Mouse (Mus musculus): ENCODE measurements around the gene Gm9780. TPM values are rescaled to one million over a fixed set of nuclear protein-coding genes. Genes with fewer than 3 reads are reported as not detected.
"Not testable (repeated sequence)": the region's sequence is repeated elsewhere in the genome, so short reads cannot be mapped to it uniquely, and the experiment has no call there.

Gm9780 gene
- 8.3 and 9.1 TPM in 2 replicates for polyA plus RNA-seq (2015; fragmentation: Nextera tagmentation; extraction: Ambion mirVana)

DNA sequence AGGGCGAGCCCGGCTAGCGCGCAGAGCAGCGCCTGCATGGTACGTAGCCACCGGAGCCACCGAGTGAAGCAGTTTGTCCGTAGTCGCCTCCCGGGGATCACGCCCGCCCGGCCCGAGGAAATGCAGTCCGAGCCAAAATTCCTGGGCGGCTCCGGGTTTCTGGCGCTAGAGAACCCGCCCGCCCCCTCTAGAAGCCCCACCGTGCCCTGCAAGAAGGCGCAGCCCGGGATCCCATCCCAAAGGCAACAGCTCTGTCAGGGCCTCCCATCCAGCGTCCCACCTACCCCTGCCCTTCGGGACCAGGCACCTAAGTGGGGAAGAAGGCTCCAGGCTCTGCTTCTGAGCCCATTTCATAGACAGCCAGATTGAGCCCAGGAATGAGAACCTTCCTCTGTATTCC is at the start of gene Gm9780:
Gene Gm9780, minus strand, starts transcription at position 101 of the 400 bp plus-strand sequence.
- H3K27ac ChIP-seq (replicated peaks); ATAC-seq (replicated peaks); H3K4me2 ChIP-seq (replicated peaks); H3K36me3 ChIP-seq; H3K27me3 ChIP-seq; H3K9me3 ChIP-seq; H3K9ac ChIP-seq (replicated peaks); H3K4me1 ChIP-seq; H3K4me3 ChIP-seq: not testable (repeated sequence)
- WGBS, result no CpG with 5 or more reads among the region's 26 CpGs

DNA sequence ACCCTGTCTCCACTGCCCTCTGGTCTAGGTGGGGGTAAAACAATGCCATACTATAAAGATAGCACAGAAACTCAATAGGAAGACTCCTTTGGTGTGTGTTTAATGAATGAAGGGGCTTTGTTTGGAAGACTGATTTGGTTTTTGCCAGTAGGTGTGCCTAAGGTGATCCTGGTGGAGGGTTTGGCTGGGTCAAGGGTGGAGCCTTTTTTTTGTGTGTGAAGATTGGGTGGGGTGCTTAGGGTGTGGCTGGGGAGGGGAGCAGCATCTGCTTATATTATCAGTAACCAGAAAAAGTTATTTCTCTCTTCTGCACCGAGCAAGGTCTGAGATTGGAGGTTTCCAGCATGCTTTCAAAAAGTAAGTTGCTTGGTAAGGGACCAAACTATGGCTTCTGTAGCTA is 39.5 kb upstream of the Gm9780 start, which contains the start of gene Cphx3:
Gene Cphx3, plus strand, starts transcription at position 301 of the 400 bp plus-strand sequence.
- H3K9me3 ChIP-seq; H3K4me2 ChIP-seq (replicated peaks); H3K4me3 ChIP-seq; H3K9ac ChIP-seq (replicated peaks); ATAC-seq (replicated peaks); H3K27ac ChIP-seq (replicated peaks); H3K4me1 ChIP-seq; H3K27me3 ChIP-seq; H3K36me3 ChIP-seq: not testable (repeated sequence)
- WGBS, result no CpG with 5 or more reads among the region's 1 CpGs

DNA sequence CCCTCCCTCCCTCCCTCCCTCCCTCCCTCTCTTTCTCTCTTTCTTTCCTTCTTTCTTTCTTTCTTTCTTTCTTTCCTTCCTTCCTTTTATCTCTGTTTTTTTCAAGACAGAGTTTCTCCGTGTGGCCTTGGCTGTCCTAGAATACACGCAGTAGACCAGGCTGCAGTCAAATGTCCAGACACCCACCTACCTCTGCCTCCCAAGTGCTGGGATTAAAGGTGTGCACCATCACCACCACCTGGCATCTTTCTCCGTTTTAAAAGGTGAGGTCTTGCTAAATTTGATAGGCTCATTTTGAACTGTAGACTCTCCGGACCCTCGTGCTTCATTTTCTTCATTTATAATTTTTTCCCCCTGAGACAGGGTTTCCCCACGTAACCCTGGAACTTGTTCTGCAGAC is 38.7 kb upstream of the Gm9780 start, which contains the start of gene Cphx2:
Gene Cphx2, plus strand, starts transcription at position 301 of the 400 bp plus-strand sequence.
- H3K9ac ChIP-seq (replicated peaks); ATAC-seq (replicated peaks); H3K4me3 ChIP-seq; H3K27ac ChIP-seq (replicated peaks); H3K36me3 ChIP-seq; H3K4me1 ChIP-seq; H3K27me3 ChIP-seq; H3K9me3 ChIP-seq; H3K4me2 ChIP-seq (replicated peaks): not testable (repeated sequence)
- no CpG with 5 or more reads among the region's 6 CpGs for WGBS

DNA sequence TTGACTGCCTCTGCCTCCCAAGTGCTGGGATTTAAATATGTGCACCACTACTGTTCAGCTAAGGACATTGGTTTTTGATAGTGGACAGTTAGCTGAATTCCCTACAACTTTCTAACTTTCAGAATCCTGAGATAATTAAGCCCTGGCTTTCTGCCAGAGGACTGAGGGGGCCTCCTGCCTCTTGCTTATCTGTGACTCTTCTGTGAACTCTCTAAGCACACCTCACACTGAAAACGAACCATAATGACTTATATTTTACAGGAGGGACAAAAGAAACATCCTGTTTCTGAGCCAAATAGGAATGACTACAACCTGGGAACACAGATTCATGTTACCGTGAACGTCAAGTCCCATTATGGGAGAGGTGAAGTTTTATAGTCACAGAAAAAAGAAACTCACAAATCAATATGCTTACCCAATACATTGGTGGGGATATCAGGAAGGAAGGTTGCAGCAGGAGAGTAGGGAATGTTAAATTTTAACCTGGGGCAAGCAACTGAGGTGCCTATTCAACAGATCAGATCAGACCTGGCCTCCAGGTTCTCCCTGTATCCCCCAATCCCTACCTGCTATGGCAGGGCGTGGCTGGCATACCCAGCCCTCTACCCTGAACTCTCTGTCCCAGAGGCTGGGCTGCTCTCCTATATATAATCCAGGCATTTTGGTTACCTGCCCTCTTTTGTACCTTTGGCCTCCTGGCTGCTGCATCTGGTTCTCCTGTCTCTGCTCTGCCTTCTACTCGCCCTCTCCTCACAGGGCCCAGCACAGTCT is 34.3 kb upstream of the Gm9780 start:
- not testable (repeated sequence) for H3K36me3 ChIP-seq; H3K27me3 ChIP-seq; H3K9me3 ChIP-seq; ATAC-seq (replicated peaks); H3K4me2 ChIP-seq (replicated peaks); H3K27ac ChIP-seq (replicated peaks); H3K4me1 ChIP-seq; H3K9ac ChIP-seq (replicated peaks); H3K4me3 ChIP-seq
- no CpG with 5 or more reads among the region's 5 CpGs for WGBS

DNA sequence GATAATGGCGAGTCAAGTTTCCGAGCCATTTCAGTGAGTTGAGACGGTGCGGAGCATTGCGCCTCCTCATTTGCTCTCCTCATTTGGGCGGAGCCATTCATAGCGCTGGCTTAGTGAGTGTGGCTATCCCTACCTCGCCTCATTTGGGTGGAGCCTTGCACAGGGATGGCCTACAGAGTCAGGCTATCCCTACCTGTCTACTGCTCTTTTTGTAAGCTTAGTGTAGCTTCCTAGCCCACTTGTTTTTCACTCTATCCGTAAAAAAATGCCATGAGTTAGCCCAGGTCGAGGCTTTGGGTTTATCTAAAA is 24.8 kb upstream of the Gm9780 start, which contains the start of gene Tmem254c:
Gene Tmem254c, minus strand, starts transcription at position 31 of the 309 bp plus-strand sequence.
- not testable (repeated sequence) for H3K4me3 ChIP-seq; H3K9ac ChIP-seq (replicated peaks); H3K27me3 ChIP-seq; H3K9me3 ChIP-seq; H3K36me3 ChIP-seq; H3K4me2 ChIP-seq (replicated peaks); H3K4me1 ChIP-seq; H3K27ac ChIP-seq (replicated peaks)
- ATAC-seq (replicated peaks), result peak; percentile 85
- no CpG with 5 or more reads among the region's 10 CpGs for WGBS

DNA sequence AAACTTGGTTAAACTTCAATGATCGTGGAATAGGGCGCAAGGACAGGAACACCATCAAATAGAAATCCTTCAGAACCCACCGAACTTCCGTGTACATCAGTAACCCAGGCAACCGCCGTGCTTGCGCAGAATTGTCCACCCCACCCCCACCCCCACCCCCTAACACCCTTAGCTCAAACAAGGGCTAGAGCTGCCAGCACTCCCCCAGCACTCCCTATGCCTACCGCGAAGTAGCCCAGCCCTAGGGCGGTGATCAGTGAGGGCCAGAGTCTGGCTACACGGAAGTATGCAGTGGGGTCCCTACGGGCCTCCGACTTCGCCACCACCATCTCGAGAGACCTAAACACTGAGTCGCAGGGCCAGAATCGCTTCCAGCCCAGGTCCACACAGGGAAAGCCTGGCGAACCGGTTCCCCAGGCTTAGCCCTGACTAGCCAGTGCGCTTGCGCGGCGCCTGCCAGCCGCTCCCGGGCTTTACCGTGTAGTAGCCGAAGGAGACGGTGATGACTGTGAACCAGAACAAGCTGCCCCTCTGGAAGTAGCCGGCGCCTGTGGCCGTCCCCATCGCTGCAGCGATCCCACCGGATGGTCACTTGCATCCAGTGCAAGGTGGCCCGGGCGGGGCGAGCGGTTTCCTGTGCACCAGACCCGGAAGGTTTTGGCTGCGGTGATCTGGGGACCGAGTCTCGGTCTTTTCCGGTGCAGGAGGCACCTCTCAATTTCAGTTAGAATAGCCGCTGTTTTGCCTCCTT is 24.2 kb upstream of the Gm9780 start:
- H3K27me3 ChIP-seq; H3K9me3 ChIP-seq; H3K4me3 ChIP-seq; H3K36me3 ChIP-seq; H3K4me2 ChIP-seq (replicated peaks); H3K9ac ChIP-seq (replicated peaks); H3K4me1 ChIP-seq; H3K27ac ChIP-seq (replicated peaks): not testable (repeated sequence)
- ATAC-seq (replicated peaks), result peak; percentile 89
- no CpG with 5 or more reads among the region's 44 CpGs for WGBS

DNA sequence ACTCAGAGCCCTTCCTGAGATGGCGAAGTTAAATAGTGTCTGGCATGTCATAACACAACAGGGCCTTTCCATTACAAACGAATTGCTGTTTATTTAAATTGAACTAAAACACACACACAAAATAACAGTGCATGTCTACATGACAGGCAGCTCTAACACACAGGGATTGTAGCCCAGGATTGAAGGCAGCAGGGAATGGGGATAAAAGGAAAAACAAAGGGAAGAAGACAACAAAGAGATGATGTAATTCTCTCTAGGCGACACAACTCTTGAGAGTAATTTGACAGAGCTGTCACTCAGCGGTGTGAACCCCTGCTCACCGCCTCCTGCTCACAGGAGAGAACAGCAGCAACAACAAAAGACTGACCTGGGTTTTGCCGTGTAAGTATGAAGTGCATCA is 16.9 kb upstream of the Gm9780 start:
- no CpG with 5 or more reads among the region's 6 CpGs for WGBS
- not testable (repeated sequence) for ATAC-seq (replicated peaks)

DNA sequence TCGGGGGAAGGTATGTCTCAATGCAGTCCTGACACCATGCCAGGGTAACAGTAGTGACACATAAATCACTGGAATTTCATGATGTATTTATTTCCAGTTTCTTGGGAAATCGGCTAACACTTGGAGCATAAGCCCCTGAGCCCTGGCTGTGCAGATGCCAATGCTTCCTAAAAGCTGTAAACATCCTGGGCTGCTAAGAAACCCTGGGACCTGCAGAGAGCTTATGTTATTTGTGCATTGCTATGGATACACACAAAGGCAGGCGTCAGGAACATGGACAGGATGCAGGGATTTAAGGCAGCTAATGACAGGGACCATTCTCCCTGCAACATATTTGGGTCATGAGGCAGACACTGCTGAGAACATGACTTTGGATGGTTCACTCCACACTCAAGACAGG is 15.7 kb upstream of the Gm9780 start:
- not testable (repeated sequence) for H3K27me3 ChIP-seq; H3K9me3 ChIP-seq; H3K4me1 ChIP-seq; H3K36me3 ChIP-seq; H3K4me2 ChIP-seq (replicated peaks); H3K27ac ChIP-seq (replicated peaks); H3K9ac ChIP-seq (replicated peaks); ATAC-seq (replicated peaks); H3K4me3 ChIP-seq
- WGBS, result no CpG with 5 or more reads among the region's 3 CpGs

More for the DNA sequence above, 16.9 kb upstream of the Gm9780 start:
- not testable (repeated sequence) for H3K4me2 ChIP-seq (replicated peaks); H3K4me3 ChIP-seq; H3K9ac ChIP-seq (replicated peaks); H3K27me3 ChIP-seq; H3K27ac ChIP-seq (replicated peaks); H3K36me3 ChIP-seq; H3K9me3 ChIP-seq; H3K4me1 ChIP-seq

DNA sequence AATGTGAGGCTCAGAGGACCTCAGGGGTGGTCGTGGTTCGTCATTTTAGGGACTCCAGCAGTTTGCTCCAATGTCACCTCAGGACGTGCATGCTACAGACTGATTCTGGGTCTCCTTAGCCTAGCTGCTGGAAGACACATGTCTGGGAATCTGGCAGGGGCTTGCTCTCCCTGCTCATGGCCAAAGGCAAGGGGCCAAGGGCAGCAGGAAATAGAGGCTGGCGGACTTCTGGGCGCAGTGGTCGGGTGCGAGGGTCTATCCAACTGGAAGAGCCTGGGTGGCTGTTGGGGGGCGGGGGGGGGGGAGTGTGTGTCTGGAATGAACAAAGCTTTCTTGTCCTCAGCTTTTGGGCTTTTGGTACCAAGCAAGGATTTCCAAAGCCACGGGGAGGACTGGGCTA is 6.3 kb upstream of the Gm9780 start:
- not testable (repeated sequence) for H3K4me2 ChIP-seq (replicated peaks); ATAC-seq (replicated peaks); H3K27ac ChIP-seq (replicated peaks); H3K9ac ChIP-seq (replicated peaks); H3K27me3 ChIP-seq; H3K4me1 ChIP-seq; H3K36me3 ChIP-seq; H3K9me3 ChIP-seq; H3K4me3 ChIP-seq
- no CpG with 5 or more reads among the region's 9 CpGs for WGBS

DNA sequence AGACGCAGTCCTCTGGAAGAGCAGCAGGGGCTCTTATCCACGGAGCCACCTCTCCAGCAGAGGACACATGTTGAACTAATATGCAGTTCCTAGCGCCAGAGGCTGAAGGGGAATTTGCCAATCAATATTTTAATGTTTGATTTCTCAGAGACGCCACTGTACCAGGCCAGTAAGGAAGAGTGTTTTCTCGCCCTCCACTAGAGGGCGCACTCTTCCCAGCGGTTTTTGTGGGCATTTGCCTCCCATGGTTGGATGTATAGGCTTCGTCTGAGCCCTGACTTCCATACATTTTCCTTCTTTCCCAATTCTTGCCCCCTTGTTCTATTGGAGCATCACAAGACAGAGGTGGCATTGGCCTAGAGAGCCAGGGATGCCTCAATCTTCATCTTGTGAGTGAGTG is 4.5 kb upstream of the Gm9780 start:
- ATAC-seq (replicated peaks); H3K4me2 ChIP-seq (replicated peaks); H3K4me1 ChIP-seq; H3K27ac ChIP-seq (replicated peaks); H3K27me3 ChIP-seq; H3K4me3 ChIP-seq; H3K9ac ChIP-seq (replicated peaks); H3K36me3 ChIP-seq; H3K9me3 ChIP-seq: not testable (repeated sequence)
- WGBS, result no CpG with 5 or more reads among the region's 8 CpGs

DNA sequence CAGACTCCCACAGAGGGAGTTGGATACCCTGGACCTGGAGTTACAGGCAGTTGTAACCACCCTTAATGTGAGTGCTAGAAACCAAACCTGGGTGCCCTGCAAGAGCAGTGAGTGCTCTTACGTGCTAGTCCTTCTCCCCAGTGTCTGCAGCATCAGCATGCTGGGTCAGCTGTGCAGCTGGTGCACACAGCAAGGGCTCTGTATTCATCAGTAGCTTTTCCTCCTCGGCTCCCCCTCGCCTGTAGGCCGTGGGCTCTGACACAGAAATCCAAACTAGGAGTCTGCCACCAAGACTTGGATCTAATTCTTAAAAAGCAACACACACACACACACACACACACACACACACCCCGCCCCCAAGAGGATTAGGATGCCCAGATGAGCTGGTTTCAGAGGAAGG is 2.5 kb upstream of the Gm9780 start:
- no CpG with 5 or more reads among the region's 5 CpGs for WGBS
- not testable (repeated sequence) for ATAC-seq (replicated peaks); H3K27me3 ChIP-seq; H3K4me3 ChIP-seq; H3K9me3 ChIP-seq; H3K4me1 ChIP-seq; H3K27ac ChIP-seq (replicated peaks); H3K36me3 ChIP-seq; H3K4me2 ChIP-seq (replicated peaks); H3K9ac ChIP-seq (replicated peaks)

DNA sequence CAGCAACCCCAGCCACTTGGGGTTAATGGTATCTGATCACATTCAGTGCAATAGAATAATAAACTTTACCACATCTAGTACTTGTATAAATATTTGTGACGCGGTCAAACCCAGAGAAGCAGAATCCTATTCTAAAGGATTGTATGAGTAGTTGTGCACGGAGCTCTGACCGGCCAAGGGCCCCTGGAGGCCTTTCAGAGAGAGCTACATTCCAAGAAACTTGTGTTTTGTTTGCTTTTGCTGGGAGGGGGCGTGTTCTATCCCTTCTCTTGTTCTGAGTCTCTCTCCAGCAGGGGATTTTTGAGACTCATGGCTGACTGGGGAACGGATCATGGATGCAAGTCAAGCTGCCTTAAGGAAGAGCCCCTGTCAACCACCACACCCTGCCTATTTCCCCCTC is 7.1 kb downstream of the Gm9780 start:
- H3K27ac ChIP-seq (replicated peaks); H3K4me2 ChIP-seq (replicated peaks); H3K9ac ChIP-seq (replicated peaks); H3K36me3 ChIP-seq; H3K4me3 ChIP-seq; H3K27me3 ChIP-seq; H3K4me1 ChIP-seq; H3K9me3 ChIP-seq; ATAC-seq (replicated peaks): not testable (repeated sequence)
- no CpG with 5 or more reads among the region's 6 CpGs for WGBS
